ENCODE assay signal across 9 mouse cellular contexts in the genomic region with DNA sequence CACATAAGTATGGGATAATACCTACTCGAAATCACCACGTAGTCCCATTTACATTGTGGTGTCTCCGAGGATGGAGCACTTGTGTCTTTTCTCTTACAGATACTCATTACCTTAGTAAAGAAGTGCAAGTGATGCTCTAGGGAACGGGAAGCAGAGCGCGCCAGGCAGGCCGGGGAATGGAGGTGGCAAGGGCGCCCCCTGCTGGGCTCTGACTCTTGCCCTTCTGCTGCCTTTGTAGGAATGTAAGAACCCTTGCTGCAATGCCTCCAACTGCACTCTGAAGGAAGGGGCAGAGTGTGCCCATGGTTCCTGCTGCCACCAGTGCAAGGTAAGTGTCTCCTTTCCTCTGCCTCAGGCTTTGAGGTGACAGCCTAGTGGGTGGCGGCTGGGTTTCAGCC. TPM values are rescaled to one million over a fixed set of nuclear protein-coding genes. Genes with fewer than 3 reads are reported as not detected.
A peak's percentile ranks its signal among the peaks of the same experiment; 100 is the strongest.
DNase-seq lines count a peak whose midpoint lies in the region; ATAC-seq and TF ChIP-seq lines count a peak whose summit lies in the region.
"Had no signal": no experiment of that assay in that cellular context is flagged by ENCODE, and none has a peak within 500 bp of the region (broad histone marks: within the 10 kb centered on the region; RNA-seq: fewer than 3 reads in every experiment).

No protein-coding gene starts in this region.

- ATAC-seq in midbrain, postnatal 0 days (ENCODE audit: low FRiP score) = no peak
- ATAC-seq in midbrain, embryonic 13.5 days = no peak
- ATAC-seq in inflammation-experienced regulatory T-cells, adult 6 months = peak; percentile 54

- no peak overlapping the region for H3K9ac ChIP-seq in midbrain, postnatal 0 days (replicated peaks; ENCODE audit: low read length, poor library complexity, severe bottlenecking)
- H3K9ac ChIP-seq in midbrain, embryonic 13.5 days (replicated peaks) = no peak overlapping the region

- no peak overlapping the region for H3K4me2 ChIP-seq in midbrain, postnatal 0 days (ENCODE audit: low read depth, low read length, poor library complexity, severe bottlenecking)
- H3K4me2 ChIP-seq in midbrain, embryonic 13.5 days (replicated peaks) = no peak overlapping the region

- H3K27ac ChIP-seq in midbrain, postnatal 0 days (ENCODE audit: low read depth, low read length) = no peak overlapping the region
- H3K27ac ChIP-seq in midbrain, embryonic 13.5 days = no peak overlapping the region

- no peaks in the 10 kb centered on the region for H3K4me1 ChIP-seq in midbrain, postnatal 0 days (ENCODE audit: insufficient read depth, low read length)
- H3K4me1 ChIP-seq in midbrain, embryonic 13.5 days (replicated peaks) = no peaks in the 10 kb centered on the region

- no peak overlapping the region for H3K4me3 ChIP-seq in midbrain, postnatal 0 days (ENCODE audit: low read depth, low read length)
- no peak overlapping the region for H3K4me3 ChIP-seq in midbrain, embryonic 13.5 days (replicated peaks)
- H3K4me3 ChIP-seq: erythroblast, embryonic 14.5 days had no signal

- H3K36me3 ChIP-seq in midbrain, postnatal 0 days (ENCODE audit: insufficient read depth, low read length) = peaks cover 16% of the 10 kb centered on the region
- H3K36me3 ChIP-seq in midbrain, embryonic 13.5 days = peaks cover 51% of the 10 kb centered on the region

- TF ChIP-seq CTCF in midbrain, postnatal 0 days (IDR thresholded peaks at IDR 0.05) = peak; percentile 59

- DNase-seq in midbrain, postnatal 0 days (ENCODE audit: low spot score) = no peak
- DNase-seq in adrenal gland, postnatal 4 days (ENCODE audit: low spot score in 2 of 2) = peak; percentile 44 to 65
- DNase-seq in frontal cortex, adult 2 months (ENCODE audit: extremely low spot score in 1 of 2, low spot score in 1 of 2) = peak; percentile 32 to 86
- DNase-seq in liver = peak; percentile 76
- peak; percentile 23 for DNase-seq in retina, postnatal 1 day
- DNase-seq in urinary bladder, postnatal 36 days (ENCODE audit: low spot score in 2 of 2) = peak; percentile 49 to 78

- H3K27me3 ChIP-seq in midbrain, postnatal 0 days (ENCODE audit: insufficient read depth, low read length) = no peaks in the 10 kb centered on the region
- H3K27me3 ChIP-seq in midbrain, embryonic 13.5 days = no peaks in the 10 kb centered on the region

- 72% methylated on average over 9 of the region's 9 CpGs for WGBS in midbrain, postnatal 0 days
- 72% methylated on average over 9 of the region's 9 CpGs for WGBS in midbrain, embryonic 13.5 days

- no peaks in the 10 kb centered on the region for H3K9me3 ChIP-seq in midbrain, postnatal 0 days (ENCODE audit: low read length)
- no peaks in the 10 kb centered on the region for H3K9me3 ChIP-seq in midbrain, embryonic 13.5 days

RNA-seq across cellular contexts. Expression of gene Nipal4, which starts 37.8 kb away (rescaled TPM):
- total RNA-seq in midbrain, postnatal 0 days (2014; rRNA removed) = 0.27 and 0.33 TPM in 2 replicates
- polyA plus RNA-seq in midbrain, postnatal 0 days (2015; fragmentation: Nextera tagmentation; extraction: Ambion mirVana) = 0.10 and 0.17 TPM in 2 replicates
- polyA plus RNA-seq in midbrain, embryonic 13.5 days (2015; fragmentation: Nextera tagmentation; extraction: Ambion mirVana) = 0.63 and 1.1 TPM in 2 replicates
- under 1 TPM in 1 of 2 experiments, not detected in 1; 0.17 TPM for total RNA-seq in adrenal gland, postnatal 4 days (2021)
- 2.7 TPM in 2 replicates for polyA plus RNA-seq in frontal cortex, adult 2 months (2012; rRNA removed)
- under 1 TPM in 2 of 3 experiments, not detected in 1; 0.26 to 0.74 TPM for polyA plus RNA-seq in inflammation-experienced regulatory T-cells, adult 6 months (2017; shearing (Covaris generic))
- polyA plus RNA-seq: erythroblast, embryonic 14.5 days had no signal
